Mouse (Mus musculus): ENCODE data around the gene Wwox. TPM values are rescaled to one million over a fixed set of nuclear protein-coding genes. Genes with fewer than 3 reads are reported as not detected.

The Wwox gene
- polyA plus RNA-seq, 1 experiment: 17.3 TPM

DNA sequence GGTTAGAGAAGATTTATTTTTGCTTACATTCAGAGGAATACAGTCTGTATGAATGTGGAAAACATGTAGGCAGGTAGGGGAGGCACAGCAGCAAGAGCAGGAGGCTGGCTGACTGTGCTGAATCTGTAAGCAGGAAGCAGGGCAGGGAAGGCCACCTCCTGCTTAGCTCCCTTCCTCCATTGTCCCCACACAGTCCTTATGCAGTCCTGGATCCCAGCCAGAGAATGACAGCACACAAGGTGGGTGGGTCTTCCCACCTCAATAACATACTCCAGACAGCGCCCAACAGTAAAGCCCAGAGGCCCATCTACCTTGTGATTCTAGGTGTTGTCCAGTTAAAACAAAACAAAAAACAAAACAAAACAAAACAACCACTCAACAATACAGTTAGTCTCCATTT lies 593.7 kb downstream of the Wwox start:
- Histone ChIP-seq H3K4me1 (ENCODE audit: control insufficient read depth, insufficient read depth, low read length) (no peaks in the 10 kb centered on the region), H3K4me3 (ENCODE audit: insufficient read depth, low read length) (no peak overlapping the region), H3K27ac (ENCODE audit: insufficient read depth, low read length) (no peak overlapping the region)
- TF ChIP-seq POLR2A (IDR thresholded peaks at IDR 0.05; ENCODE audit: extremely low read depth, insufficient read depth, low read length): no peak
- TF ChIP-seq CTCF (IDR thresholded peaks at IDR 0.05; ENCODE audit: extremely low read depth, insufficient read depth, low read length): no peak

DNA sequence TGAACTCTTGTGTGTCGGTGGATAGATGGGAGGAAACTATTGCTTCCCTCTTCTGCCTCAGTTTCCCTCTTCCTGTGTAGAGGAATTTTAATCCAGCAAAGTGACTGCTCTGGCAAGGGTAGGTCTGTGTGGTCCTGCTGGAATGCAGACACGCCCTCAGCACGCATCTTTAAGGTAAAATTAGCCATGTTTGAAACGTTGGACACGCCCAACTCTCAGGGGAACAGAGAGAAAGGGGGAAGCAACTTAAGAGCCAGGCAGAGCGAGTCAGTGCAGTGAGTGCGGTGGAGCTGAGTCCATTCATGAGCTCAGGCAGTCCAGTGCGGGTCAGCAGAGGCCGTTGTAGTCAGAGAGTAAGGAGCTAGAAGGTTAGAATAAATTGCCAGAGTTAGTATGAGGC lies 596.6 kb downstream of the Wwox start:
- no peak overlapping the region for H3K4me3 ChIP-seq (ENCODE audit: insufficient read depth, low read length)
- H3K4me1 ChIP-seq (ENCODE audit: control insufficient read depth, insufficient read depth, low read length): no peaks in the 10 kb centered on the region
- no peak for TF ChIP-seq CTCF (IDR thresholded peaks at IDR 0.05; ENCODE audit: extremely low read depth, insufficient read depth, low read length)
- TF ChIP-seq POLR2A (IDR thresholded peaks at IDR 0.05; ENCODE audit: extremely low read depth, insufficient read depth, low read length): no peak
- no peak overlapping the region for H3K27ac ChIP-seq (ENCODE audit: insufficient read depth, low read length)

DNA sequence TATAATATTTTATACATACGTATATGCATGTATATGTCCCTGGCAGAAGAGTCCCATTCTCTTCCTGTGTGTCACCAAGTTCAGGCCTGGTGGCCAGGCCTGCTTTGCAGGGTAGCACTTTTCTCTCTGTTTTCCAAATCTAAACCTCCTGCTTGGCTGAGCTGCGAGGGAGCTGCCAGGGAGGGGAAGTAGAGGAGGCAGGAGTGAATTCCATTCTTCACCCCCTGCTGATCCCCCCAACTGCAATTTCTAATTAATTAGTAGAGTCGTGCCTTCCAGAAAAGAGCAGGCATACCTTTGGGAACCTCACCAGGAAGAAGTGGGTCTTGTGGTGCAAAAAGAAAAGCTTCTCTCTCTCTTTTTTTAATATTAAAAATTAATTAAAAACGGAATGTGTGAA lies 599.0 kb downstream of the Wwox start:
- Histone ChIP-seq H3K4me3 (ENCODE audit: insufficient read depth, low read length) (no peak overlapping the region), H3K27ac (ENCODE audit: insufficient read depth, low read length) (no peak overlapping the region), H3K4me1 (ENCODE audit: control insufficient read depth, insufficient read depth, low read length) (no peaks in the 10 kb centered on the region)
- TF ChIP-seq POLR2A (IDR thresholded peaks at IDR 0.05; ENCODE audit: extremely low read depth, insufficient read depth, low read length) (no peak), CTCF (IDR thresholded peaks at IDR 0.05; ENCODE audit: extremely low read depth, insufficient read depth, low read length) (no peak)

DNA sequence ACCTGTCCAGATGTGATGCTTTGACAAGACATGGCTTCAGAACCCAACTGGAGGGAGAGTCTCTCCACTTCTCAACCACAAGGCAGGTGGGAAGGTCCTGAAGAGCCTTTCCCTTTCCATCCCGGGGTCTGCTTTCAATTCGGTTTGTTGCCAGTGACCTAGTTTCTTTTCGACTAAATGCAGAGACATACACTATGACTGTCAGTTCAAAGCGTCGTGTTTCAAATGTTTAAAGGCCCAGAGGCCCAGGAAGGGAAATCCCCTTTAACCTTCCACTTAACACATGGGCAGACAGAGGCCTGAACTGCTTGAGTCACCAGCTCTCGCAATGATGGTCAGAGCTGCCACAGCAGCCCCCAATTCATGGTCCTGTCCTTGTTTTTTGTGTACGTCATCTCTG lies 606.3 kb downstream of the Wwox start:
- TF ChIP-seq CTCF (IDR thresholded peaks at IDR 0.05; ENCODE audit: extremely low read depth, insufficient read depth, low read length): no peak
- no peak for TF ChIP-seq POLR2A (IDR thresholded peaks at IDR 0.05; ENCODE audit: extremely low read depth, insufficient read depth, low read length)
- H3K4me3 ChIP-seq (ENCODE audit: insufficient read depth, low read length): no peak overlapping the region
- no peak overlapping the region for H3K27ac ChIP-seq (ENCODE audit: insufficient read depth, low read length)
- H3K4me1 ChIP-seq (ENCODE audit: control insufficient read depth, insufficient read depth, low read length): no peaks in the 10 kb centered on the region

DNA sequence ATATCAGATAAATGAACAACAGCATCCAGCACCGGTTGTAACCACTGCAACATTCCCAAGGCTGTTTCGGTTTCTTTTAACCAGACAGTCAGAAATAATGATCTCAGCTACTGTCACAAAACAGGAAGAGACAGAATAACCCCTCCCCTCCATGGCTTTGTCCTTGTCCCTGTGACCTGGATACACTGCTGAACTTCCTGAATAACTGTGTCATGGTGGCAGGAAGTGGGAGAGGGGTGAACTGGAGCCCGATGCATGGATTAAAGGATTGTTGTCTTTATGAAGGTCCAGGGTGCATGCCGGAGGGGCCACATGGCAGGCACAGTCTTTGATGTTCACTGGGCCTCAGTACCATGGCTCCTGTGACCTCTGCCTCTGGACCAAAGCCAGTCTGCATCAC lies 607.0 kb downstream of the Wwox start:
- Histone ChIP-seq H3K4me1 (ENCODE audit: control insufficient read depth, insufficient read depth, low read length) (no peaks in the 10 kb centered on the region), H3K27ac (ENCODE audit: insufficient read depth, low read length) (no peak overlapping the region), H3K4me3 (ENCODE audit: insufficient read depth, low read length) (no peak overlapping the region)
- TF ChIP-seq CTCF (IDR thresholded peaks at IDR 0.05; ENCODE audit: extremely low read depth, insufficient read depth, low read length) (no peak), POLR2A (IDR thresholded peaks at IDR 0.05; ENCODE audit: extremely low read depth, insufficient read depth, low read length) (no peak)

DNA sequence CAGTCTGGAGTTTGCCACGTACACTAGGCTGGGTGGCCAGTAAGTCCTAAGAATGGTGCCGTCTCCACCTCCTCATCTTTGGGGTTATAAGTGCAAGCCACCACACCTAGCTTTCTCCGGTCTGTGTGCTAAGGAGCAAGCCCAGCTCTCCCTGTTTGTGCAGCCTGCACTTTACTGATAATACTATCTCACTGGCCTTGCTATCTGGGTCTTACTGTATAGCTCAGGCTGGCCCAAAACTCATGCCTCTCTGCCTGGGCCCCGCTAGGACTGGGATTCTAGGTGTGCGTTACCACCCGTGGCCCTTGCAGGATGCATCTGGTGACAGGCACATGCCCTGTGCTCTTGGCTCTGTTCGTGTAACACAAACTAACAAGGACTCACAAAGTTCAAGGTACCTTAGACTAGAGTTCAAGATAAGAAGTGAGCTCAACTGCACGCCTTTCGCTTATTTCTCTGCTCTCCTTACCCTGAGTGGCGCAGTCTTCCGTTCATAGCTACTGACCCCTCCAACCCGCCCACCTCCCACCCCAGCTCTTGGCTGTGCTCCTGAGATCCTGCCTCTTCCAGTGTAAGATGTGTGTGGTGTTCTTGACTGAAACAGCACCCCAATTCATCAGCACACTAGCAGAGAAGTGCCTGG lies 618.9 kb downstream of the Wwox start:
- Histone ChIP-seq H3K4me3 (ENCODE audit: insufficient read depth, low read length) (no peak overlapping the region), H3K27ac (ENCODE audit: insufficient read depth, low read length) (no peak overlapping the region), H3K4me1 (ENCODE audit: control insufficient read depth, insufficient read depth, low read length) (no peaks in the 10 kb centered on the region)
- no peak for TF ChIP-seq POLR2A (IDR thresholded peaks at IDR 0.05; ENCODE audit: extremely low read depth, insufficient read depth, low read length)
- no peak for TF ChIP-seq CTCF (IDR thresholded peaks at IDR 0.05; ENCODE audit: extremely low read depth, insufficient read depth, low read length)

DNA sequence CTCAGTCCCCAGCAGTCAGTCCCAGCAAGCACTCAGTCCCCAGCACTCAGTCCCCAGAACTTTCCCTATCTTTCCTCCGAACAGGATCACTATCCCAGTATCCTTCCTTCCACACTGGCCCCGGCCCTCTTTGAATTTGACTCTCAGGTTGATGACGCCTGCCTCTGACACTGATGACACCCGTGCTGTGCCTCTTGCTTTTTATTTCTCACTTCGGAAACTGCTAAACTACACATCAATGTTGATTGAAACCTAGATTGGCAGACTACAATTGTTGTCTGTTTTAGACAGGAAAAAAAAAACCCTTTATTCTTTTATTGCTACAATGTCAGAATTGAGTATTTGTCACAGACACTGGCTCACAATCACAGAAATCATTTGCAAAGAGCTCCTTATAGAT lies 624.2 kb downstream of the Wwox start:
- TF ChIP-seq CTCF (IDR thresholded peaks at IDR 0.05; ENCODE audit: extremely low read depth, insufficient read depth, low read length): no peak
- no peak for TF ChIP-seq POLR2A (IDR thresholded peaks at IDR 0.05; ENCODE audit: extremely low read depth, insufficient read depth, low read length)
- H3K4me1 ChIP-seq (ENCODE audit: control insufficient read depth, insufficient read depth, low read length): no peaks in the 10 kb centered on the region

DNA sequence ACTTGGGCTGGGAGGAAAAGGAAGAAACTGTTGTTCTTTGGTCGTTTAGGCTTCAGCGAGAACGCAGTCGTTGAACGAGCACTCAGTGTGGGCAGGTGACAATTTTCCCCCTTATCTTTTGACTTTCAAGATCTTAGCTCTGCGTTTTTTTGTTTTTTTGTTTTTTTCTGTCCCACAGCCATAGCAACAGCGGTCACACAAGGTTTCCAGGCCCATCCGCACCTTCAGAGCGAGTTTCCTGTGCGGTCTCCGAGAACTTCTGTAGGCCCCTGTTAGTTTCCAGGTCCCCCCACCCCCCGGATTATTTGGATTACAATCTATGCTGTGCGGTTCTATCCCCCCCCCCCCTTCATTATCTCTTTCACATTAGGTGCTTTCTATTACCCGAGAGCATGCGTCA lies 625.2 kb downstream of the Wwox start:
- TF ChIP-seq POLR2A (IDR thresholded peaks at IDR 0.05; ENCODE audit: extremely low read depth, insufficient read depth, low read length) (no peak), CTCF (IDR thresholded peaks at IDR 0.05; ENCODE audit: extremely low read depth, insufficient read depth, low read length) (no peak)

More for the DNA sequence above, 624.2 kb downstream of the Wwox start:
- Histone ChIP-seq H3K27ac (ENCODE audit: insufficient read depth, low read length) (no peak overlapping the region), H3K4me3 (ENCODE audit: insufficient read depth, low read length) (no peak overlapping the region)

DNA sequence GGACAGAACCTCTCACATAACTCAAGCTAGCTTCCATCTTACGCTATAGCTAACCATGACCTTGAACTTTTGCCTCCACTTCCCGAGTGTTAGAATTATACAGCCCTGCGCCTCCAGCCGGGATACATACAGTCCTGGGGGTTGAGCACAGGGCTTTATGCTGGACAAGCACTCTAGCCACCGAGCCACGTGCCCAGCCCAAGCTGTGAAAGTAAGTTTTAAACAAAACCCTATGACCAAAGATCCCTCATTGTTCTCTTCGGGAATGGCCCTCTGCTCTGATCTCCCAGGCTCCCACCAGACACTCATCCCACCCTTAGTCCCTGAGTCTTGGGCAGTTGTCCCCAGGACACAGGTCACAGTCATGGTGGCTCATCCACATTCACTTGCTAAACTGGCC lies 625.9 kb downstream of the Wwox start:
- Histone ChIP-seq H3K4me1 (ENCODE audit: control insufficient read depth, insufficient read depth, low read length) (no peaks in the 10 kb centered on the region), H3K27ac (ENCODE audit: insufficient read depth, low read length) (no peak overlapping the region), H3K4me3 (ENCODE audit: insufficient read depth, low read length) (no peak overlapping the region)
- TF ChIP-seq CTCF (IDR thresholded peaks at IDR 0.05; ENCODE audit: extremely low read depth, insufficient read depth, low read length): no peak
- TF ChIP-seq POLR2A (IDR thresholded peaks at IDR 0.05; ENCODE audit: extremely low read depth, insufficient read depth, low read length): no peak

More for the DNA sequence above, 625.2 kb downstream of the Wwox start:
- H3K4me3 ChIP-seq (ENCODE audit: insufficient read depth, low read length): no peak overlapping the region
- no peak overlapping the region for H3K27ac ChIP-seq (ENCODE audit: insufficient read depth, low read length)
- H3K4me1 ChIP-seq (ENCODE audit: control insufficient read depth, insufficient read depth, low read length): no peaks in the 10 kb centered on the region

DNA sequence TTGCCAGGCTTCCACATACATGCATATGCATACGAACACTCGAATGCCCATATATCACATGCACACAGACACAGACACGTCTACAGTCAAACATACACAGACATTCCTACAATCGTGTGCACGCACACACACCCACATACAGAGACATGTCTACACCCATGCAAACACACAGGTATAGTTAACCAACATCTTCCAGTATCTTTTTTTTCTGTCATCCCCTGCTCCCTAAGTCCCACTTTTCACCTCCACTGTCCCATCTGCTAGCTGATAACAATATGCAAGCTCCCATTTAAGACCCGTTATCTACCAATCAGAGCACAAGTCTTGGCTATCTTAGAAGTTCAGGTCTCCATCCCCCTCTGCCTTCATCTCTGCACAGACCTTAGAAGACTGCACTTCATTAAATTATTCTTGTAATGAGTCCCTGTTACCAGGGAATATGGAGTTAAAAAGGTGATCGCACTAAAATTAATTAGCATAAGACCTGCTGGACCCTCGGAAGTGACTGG lies 627.1 kb downstream of the Wwox start:
- Histone ChIP-seq H3K4me3 (ENCODE audit: insufficient read depth, low read length) (no peak overlapping the region), H3K4me1 (ENCODE audit: control insufficient read depth, insufficient read depth, low read length) (no peaks in the 10 kb centered on the region), H3K27ac (ENCODE audit: insufficient read depth, low read length) (no peak overlapping the region)
- TF ChIP-seq CTCF (IDR thresholded peaks at IDR 0.05; ENCODE audit: extremely low read depth, insufficient read depth, low read length) (no peak), POLR2A (IDR thresholded peaks at IDR 0.05; ENCODE audit: extremely low read depth, insufficient read depth, low read length) (no peak)
